Mouse (Mus musculus) CH12.LX (cell line): Measurements from ENCODE around the gene Flad1. TPM values are rescaled to one million over a fixed set of nuclear protein-coding genes. Genes with fewer than 3 reads are reported as not detected.

Experiments used
- DNase-seq: peaks from one replicate; pipeline ENCODE4 v3.0.0-alpha.2; 2013; ENCODE audit errors: extremely low read depth
- H3K27ac ChIP-seq: 2 replicates; pipeline ENCODE4 v1.5.1; 2012; ENCODE audit warnings: low read depth, mild to moderate bottlenecking, control low read depth, moderate library complexity; ENCODE audit not compliant: insufficient read depth
- H3K27me3 ChIP-seq: replicated peaks from 2 replicates; pipeline ENCODE3; 2012; ENCODE audit warnings: inconsistent platforms
- H3K36me3 ChIP-seq, 2 experiments: replicated peaks in 1 of 2; 2 replicates each; pipeline versions ENCODE3 to v1.6.1; 2012; ENCODE audit warnings: inconsistent platforms in 1 of 2, low read length in 1 of 2, mild to moderate bottlenecking in 1 of 2, mixed read lengths in 1 of 2, moderate library complexity in 1 of 2; ENCODE audit not compliant: control insufficient read depth in 1 of 2, insufficient read depth in 1 of 2
- H3K4me1 ChIP-seq, 2 experiments: 2 replicates each; pipeline ENCODE4 v1.6.1; 2012; ENCODE audit warnings: inconsistent platforms in 1 of 2, moderate library complexity in 1 of 2; ENCODE audit not compliant: insufficient read depth in 2 of 2, control insufficient read depth in 1 of 2
- H3K4me2 ChIP-seq: 2 replicates; pipeline ENCODE4 v1.6.1; 2012; ENCODE audit warnings: low read depth, mild to moderate bottlenecking, control low read depth; ENCODE audit not compliant: poor library complexity, insufficient read depth, severe bottlenecking
- H3K4me3 ChIP-seq, 3 experiments: fragments of 150-350 bp in 1 of 3; sonication (generic) in 1 of 3; replicated peaks in 1 of 3; 2 replicates each; pipeline versions ENCODE3 to v1.5.1; 2011 to 2012; ENCODE audit warnings: low read depth in 2 of 3, low read length in 2 of 3, mild to moderate bottlenecking in 2 of 3, moderate library complexity in 2 of 3, control low read depth in 1 of 3, improper control_type of control experiment in 1 of 3, inconsistent platforms in 1 of 3, mixed read lengths in 1 of 3; ENCODE audit not compliant: poor library complexity in 1 of 3
- H3K79me2 ChIP-seq: replicated peaks from 2 replicates; pipeline ENCODE4 v1.6.1; 2012; ENCODE audit warnings: mild to moderate bottlenecking, moderate library complexity; ENCODE audit not compliant: control insufficient read depth, poor library complexity, insufficient read depth, severe bottlenecking; ENCODE audit errors: extremely low read depth
- H3K9ac ChIP-seq: 2 replicates; pipeline ENCODE4 v1.6.1; 2012; ENCODE audit warnings: low read depth, mild to moderate bottlenecking, control low read depth, moderate library complexity; ENCODE audit not compliant: insufficient read depth
- H3K9me3 ChIP-seq: replicated peaks from 2 replicates; pipeline ENCODE3; 2012; ENCODE audit warnings: low read length, inconsistent platforms, mixed read lengths
- BHLHE40 ChIP-seq: IDR thresholded peaks from 2 replicates; pipeline ENCODE4 v1.6.1; 2011; ENCODE audit warnings: mild to moderate bottlenecking, low read depth, low read length, improper control_type of control experiment
- CHD1 ChIP-seq: IDR thresholded peaks from 2 replicates; pipeline ENCODE4 v1.6.1; 2012; ENCODE audit warnings: low read depth, low read length, improper control_type of control experiment, inconsistent platforms
- CHD2 ChIP-seq: IDR thresholded peaks from 2 replicates; pipeline ENCODE4 v1.6.1; 2011; ENCODE audit warnings: low read length, improper control_type of control experiment
- CTCF ChIP-seq, 2 experiments: IDR thresholded peaks in 1 of 2; conservative IDR thresholded peaks in 1 of 2; 2 replicates each; pipeline ENCODE4 v1.5.1; 2011 to 2012; ENCODE audit warnings: low read depth in 2 of 2, low read length in 2 of 2, improper control_type of control experiment in 1 of 2, inconsistent platforms in 1 of 2, mild to moderate bottlenecking in 1 of 2, moderate library complexity in 1 of 2
- ELF1 ChIP-seq: IDR thresholded peaks from 2 replicates; pipeline ENCODE4 v1.6.1; 2014; ENCODE audit warnings: low read depth, mild to moderate bottlenecking, inconsistent platforms, low read length, improper control_type of control experiment
- EP300 ChIP-seq: IDR thresholded peaks from 2 replicates; pipeline ENCODE4 v1.6.1; 2011; ENCODE audit warnings: low read length, improper control_type of control experiment
- ETS1 ChIP-seq: conservative IDR thresholded peaks from 2 replicates; pipeline ENCODE4 v1.6.1; 2012; ENCODE audit warnings: low read depth, mild to moderate bottlenecking, inconsistent platforms, low read length, improper control_type of control experiment, moderate library complexity
- GABPA ChIP-seq: IDR thresholded peaks from 2 replicates; pipeline ENCODE4 v1.6.1; 2012; ENCODE audit warnings: low read depth, low read length, improper control_type of control experiment, inconsistent platforms; ENCODE audit not compliant: insufficient replicate concordance
- IRF4 ChIP-seq: IDR thresholded peaks from 2 replicates; pipeline ENCODE4 v1.6.1; 2014; ENCODE audit warnings: low read depth, mild to moderate bottlenecking, inconsistent platforms, low read length, improper control_type of control experiment
- MAFK ChIP-seq: IDR thresholded peaks from 2 replicates; pipeline ENCODE4 v1.6.1; 2011; ENCODE audit warnings: low read length, improper control_type of control experiment; ENCODE audit not compliant: insufficient replicate concordance
- MAZ ChIP-seq: IDR thresholded peaks from 2 replicates; pipeline ENCODE4 v1.6.1; 2012; ENCODE audit warnings: low read depth, mild to moderate bottlenecking, inconsistent platforms, low read length, improper control_type of control experiment, moderate library complexity
- NELFE ChIP-seq: IDR thresholded peaks from 2 replicates; pipeline ENCODE4 v1.6.1; 2011; ENCODE audit warnings: low read depth, low read length, improper control_type of control experiment
- NRF1 ChIP-seq: IDR thresholded peaks from 2 replicates; pipeline ENCODE4 v1.6.1; 2014; ENCODE audit warnings: low read depth, mild to moderate bottlenecking, inconsistent platforms, low read length, improper control_type of control experiment, moderate library complexity
- POLR2A ChIP-seq: IDR thresholded peaks from 2 replicates; pipeline ENCODE4 v1.6.1; 2011; ENCODE audit warnings: low read depth, mild to moderate bottlenecking, improper control_type of control experiment, low read length
- RAD21 ChIP-seq: IDR thresholded peaks from 2 replicates; pipeline ENCODE4 v1.6.1; 2011; ENCODE audit warnings: low read depth, mild to moderate bottlenecking, low read length, improper control_type of control experiment, moderate library complexity
- RCOR1 ChIP-seq: conservative IDR thresholded peaks from 2 replicates; pipeline ENCODE4 v1.6.1; 2012; ENCODE audit warnings: low read depth, mild to moderate bottlenecking, inconsistent platforms, low read length, improper control_type of control experiment
- SMC3 ChIP-seq: IDR thresholded peaks from 2 replicates; pipeline ENCODE4 v1.6.1; 2011; ENCODE audit warnings: low read depth, low read length, improper control_type of control experiment
- TCF12 ChIP-seq: IDR thresholded peaks from 2 replicates; pipeline ENCODE4 v1.6.1; 2014; ENCODE audit warnings: low read depth, mild to moderate bottlenecking, inconsistent platforms, low read length, improper control_type of control experiment
- UBTF ChIP-seq: IDR thresholded peaks from 2 replicates; pipeline ENCODE4 v1.6.1; 2012; ENCODE audit warnings: low read depth, mild to moderate bottlenecking, inconsistent platforms, low read length, improper control_type of control experiment, moderate library complexity
- USF1 ChIP-seq: IDR thresholded peaks from 2 replicates; pipeline ENCODE4 v1.6.1; 2014; ENCODE audit warnings: low read depth, mild to moderate bottlenecking, inconsistent platforms, low read length, improper control_type of control experiment
- ZNF384 ChIP-seq: IDR thresholded peaks from 2 replicates; pipeline ENCODE4 v1.6.1; 2012; ENCODE audit warnings: low read depth, low read length, improper control_type of control experiment, inconsistent platforms
- dilution Hi-C: fragments of 300-500 bp; cut with MboI; formaldehyde crosslinking; loops from 2 replicates; pipeline ENCODE4 v1.14.3; 2020; ENCODE audit warnings: low sequenced_read_pairs; ENCODE audit not compliant: extremely low pct_unique_long_range_greater_than_20kb, extremely low pct_ligation_motif_present
- in situ Hi-C: fragments of 300-500 bp; cut with MboI; formaldehyde crosslinking; loops from 3 replicates; pipeline ENCODE4 v1.14.3; 2019; ENCODE audit warnings: low sequenced_read_pairs, low pct_ligation_motif_present, low pct_unique_long_range_greater_than_20kb, mixed read lengths
- polyA plus RNA-seq: library from polyadenylated mRNA; unstranded; fragments of >175 nt; gene quantifications from 2 replicates; pipeline ENCODE4 v1.2.1, GENCODE M21; 2012; ENCODE audit warnings: low read depth; ENCODE audit not compliant: insufficient read length
- total RNA-seq, 2 experiments: library from RNA; depleted of rRNA; stranded (reverse); fragments of 300-350 nt in 1 of 2; fragments of >200 nt in 1 of 2; gene quantifications; 2 replicates each; pipeline ENCODE4 v1.2.3; 2012 to 2014

Gene Flad1
- total and polyA plus RNA-seq, 3 experiments = 26.0 to 31.1 (median 26.9) TPM

DNA sequence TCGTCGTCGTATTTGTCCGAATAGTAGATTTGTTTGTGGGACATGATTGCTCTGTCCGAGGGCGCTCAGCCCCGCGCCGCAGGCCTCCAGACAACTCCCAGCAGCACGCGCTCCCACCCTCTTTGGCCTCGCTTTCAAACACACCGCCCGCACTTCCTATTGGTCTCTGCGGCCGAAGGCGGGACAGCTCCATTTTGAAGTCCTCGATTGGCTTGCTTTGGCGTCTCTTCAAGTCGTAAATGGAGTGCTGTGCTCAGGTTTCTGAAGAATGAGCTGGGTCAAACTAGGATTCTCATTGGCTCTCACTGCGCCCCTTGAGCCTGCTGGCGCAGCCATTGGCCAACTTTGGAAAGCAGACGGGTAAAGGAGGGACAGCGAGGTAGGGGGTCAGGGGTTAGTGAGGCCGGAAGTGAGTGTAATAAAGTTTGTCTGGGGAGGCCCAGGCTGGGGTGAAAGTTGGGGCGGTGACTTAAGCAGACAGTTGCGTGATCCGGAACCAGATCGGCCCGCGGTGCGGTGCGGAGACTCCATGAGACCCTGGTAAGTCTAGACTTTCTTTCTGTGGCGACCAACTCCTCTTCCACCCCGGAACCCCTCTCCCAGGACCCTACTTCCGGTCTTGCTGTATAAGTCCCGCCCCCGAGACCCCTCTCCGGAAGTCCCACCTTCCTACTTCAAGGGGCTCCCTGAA, 6.6 kb upstream of the Flad1 start, which contains the start of the genes Cks1b and Shc1 (continued):
- peak; percentile 54; the same call in 1 of the 2 replicates for TF ChIP-seq NRF1
- TF ChIP-seq UBTF = no peak
- peak; percentile 84 for TF ChIP-seq ELF1
- peak; percentile 92 for TF ChIP-seq POLR2A
- TF ChIP-seq MAFK = no peak
- no peak for TF ChIP-seq RAD21
- TF ChIP-seq GABPA = no peak
- no peak for TF ChIP-seq CTCF (conservative IDR thresholded peaks at IDR 0.05 in 1 of 2, IDR thresholded peaks at IDR 0.05 in 1 of 2; ENCODE audit: low read depth in 2 of 2, low read length in 2 of 2)
- no peak for TF ChIP-seq ZNF384
- TF ChIP-seq BHLHE40 = no peak

DNA sequence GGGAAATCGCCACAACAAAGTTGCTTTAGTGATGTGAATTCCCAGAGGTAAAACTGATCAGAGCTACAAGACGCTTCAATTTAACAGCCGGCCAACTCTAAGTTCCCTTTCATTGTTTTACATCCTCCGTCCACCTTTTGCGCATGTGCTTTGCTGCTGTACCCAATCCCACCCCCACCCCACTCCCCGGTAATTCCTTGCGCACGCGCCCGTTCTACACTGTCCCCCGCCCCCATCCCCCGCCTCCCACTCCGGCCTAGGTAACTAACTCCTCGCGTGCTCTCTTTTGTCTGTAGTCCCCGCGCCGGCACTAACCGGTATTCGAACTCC, 6.1 kb upstream of the Flad1 start:
- TF ChIP-seq CHD1 (peak; percentile 37; the same call in 1 of the 2 replicates), EP300 (peak; percentile 15; the same call in 1 of the 2 replicates), ETS1 (peak; percentile 37), TCF12 (no peak), NELFE (no peak), IRF4 (no peak), NRF1 (peak; percentile 85), RCOR1 (0 out of 2 replicates have a peak, but pooled peaks have one; percentile 45), MAZ (peak; percentile 72; the same call in 1 of the 2 replicates), BHLHE40 (0 out of 2 replicates have a peak, but pooled peaks have one; percentile 57)
- H3K9me3 ChIP-seq = peaks cover 8% of the 10 kb centered on the region
- peak; percentile 88 for DNase-seq
- H3K9ac ChIP-seq = peak overlapping the region; percentile 90
- dilution Hi-C loops (no loop called here), in situ Hi-C loops (no loop called here)
- peaks cover 18 to 47% of the 10 kb centered on the region in 2 experiments for H3K4me1 ChIP-seq
- H3K27me3 ChIP-seq = no peaks in the 10 kb centered on the region
- peaks cover 51% of the 10 kb centered on the region for H3K79me2 ChIP-seq
- peak overlapping the region; percentile 68 to 76 (median 69) for H3K4me3 ChIP-seq
- H3K4me2 ChIP-seq = peak overlapping the region; percentile 61; the same call in 1 of the 2 replicates
- H3K27ac ChIP-seq = peak overlapping the region; percentile 76
- H3K36me3 ChIP-seq = peaks cover 35 to 47% of the 10 kb centered on the region in 2 experiments

DNA sequence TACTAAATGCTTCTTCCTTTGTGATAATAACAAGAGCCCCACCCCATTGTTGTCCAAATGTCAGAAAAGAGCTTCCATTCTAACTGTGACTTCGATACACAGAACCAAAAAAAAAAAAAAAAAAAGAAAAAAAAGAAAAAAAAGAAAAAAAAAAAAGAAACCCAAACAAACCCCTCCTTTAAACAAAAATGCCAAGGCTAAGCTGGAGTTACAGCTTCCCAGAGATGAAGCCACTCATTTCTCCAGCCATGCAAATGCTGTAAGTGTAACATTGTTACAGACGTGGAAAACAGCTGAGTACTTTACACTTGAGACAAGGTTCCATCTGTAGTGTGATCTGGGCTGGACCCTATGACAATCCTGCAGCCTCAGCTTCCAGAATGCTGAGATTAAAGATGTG, 5.5 kb upstream of the Flad1 start:
- dilution Hi-C loops = no loop called here

More for the DNA sequence above, 5.5 kb upstream of the Flad1 start:
- Histone ChIP-seq H3K36me3 (peaks cover 31 to 42% of the 10 kb centered on the region in 2 experiments), H3K4me2 (peak overlapping the region; percentile 61), H3K79me2 (peaks cover 51% of the 10 kb centered on the region), H3K9me3 (peaks cover 8% of the 10 kb centered on the region), H3K4me1 (peaks cover 17 to 43% of the 10 kb centered on the region in 2 experiments), H3K27ac (peak overlapping the region; percentile 76), H3K4me3 (peak overlapping the region; percentile 68 to 76 (median 69)), H3K9ac (peak overlapping the region; percentile 90), H3K27me3 (no peaks in the 10 kb centered on the region)
- TF ChIP-seq EP300 (no peak), ELF1 (no peak), MAFK (no peak), SMC3 (no peak), BHLHE40 (no peak), USF1 (no peak), CHD2 (no peak), ZNF384 (no peak), NRF1 (no peak), RAD21 (no peak), POLR2A (no peak)
- in situ Hi-C loops = no loop called here
- no peak for DNase-seq
